In genomic region chr2:4895598-4895997, GRCm38 (mm10) we compare ENCODE assay signal across 20 mouse cellular contexts. TPM values are rescaled to one million over a fixed set of nuclear protein-coding genes. Genes with fewer than 3 reads are reported as not detected.
A peak's percentile ranks its signal among the peaks of the same experiment; 100 is the strongest.
DNase-seq lines count a peak whose midpoint lies in the region; ATAC-seq and TF ChIP-seq lines count a peak whose summit lies in the region.
"Had no signal": no experiment of that assay in that cellular context is flagged by ENCODE, and none has a peak within 500 bp of the region (broad histone marks: within the 10 kb centered on the region; RNA-seq: fewer than 3 reads in every experiment).

No protein-coding gene starts in this region.

- H3K9ac ChIP-seq in liver, adult 2 months (ENCODE audit: low read depth, low read length): peak overlapping the region; percentile 22; the same call in 1 of the 2 replicates
- H3K9ac ChIP-seq in liver, embryonic 11.5 days (ENCODE audit: low read depth, low read length): no peak overlapping the region
- H3K9ac ChIP-seq in midbrain, embryonic 15.5 days: no peak overlapping the region
- H3K9ac ChIP-seq in midbrain, embryonic 13.5 days (replicated peaks): no peak overlapping the region
- H3K9ac ChIP-seq: embryonic facial prominence, embryonic 13.5 days; embryonic facial prominence, embryonic 15.5 days; forebrain, embryonic 13.5 days; forebrain, embryonic 15.5 days; forebrain, postnatal 0 days had no signal

- H3K36me3 ChIP-seq in liver, adult 2 months (ENCODE audit: control insufficient read depth, insufficient read depth, low read length): peaks cover 35% of the 10 kb centered on the region
- peaks cover 63% of the 10 kb centered on the region for H3K36me3 ChIP-seq in liver, embryonic 11.5 days (ENCODE audit: control insufficient read depth, insufficient read depth, low read length)
- peaks cover 38% of the 10 kb centered on the region for H3K36me3 ChIP-seq in midbrain, embryonic 15.5 days (replicated peaks)
- peaks cover 81% of the 10 kb centered on the region for H3K36me3 ChIP-seq in midbrain, embryonic 13.5 days

- H3K27ac ChIP-seq in liver, adult 2 months (replicated peaks; ENCODE audit: insufficient read depth, low read depth, low read length): peak overlapping the region; percentile 98
- H3K27ac ChIP-seq in liver, embryonic 11.5 days (ENCODE audit: low read depth, low read length): no peak overlapping the region
- no peak overlapping the region for H3K27ac ChIP-seq in midbrain, embryonic 15.5 days
- no peak overlapping the region for H3K27ac ChIP-seq in midbrain, embryonic 13.5 days
- H3K27ac ChIP-seq: embryonic facial prominence, embryonic 13.5 days; embryonic facial prominence, embryonic 15.5 days; forebrain, embryonic 13.5 days; forebrain, embryonic 15.5 days had no signal

- H3K27me3 ChIP-seq in liver, adult 2 months (ENCODE audit: control insufficient read depth, insufficient read depth, low read length): no peaks in the 10 kb centered on the region
- H3K27me3 ChIP-seq in liver, embryonic 11.5 days (replicated peaks; ENCODE audit: control insufficient read depth, insufficient read depth, low read length): no peaks in the 10 kb centered on the region
- H3K27me3 ChIP-seq in midbrain, embryonic 15.5 days (replicated peaks): no peaks in the 10 kb centered on the region
- no peaks in the 10 kb centered on the region for H3K27me3 ChIP-seq in midbrain, embryonic 13.5 days
- H3K27me3 ChIP-seq: embryonic facial prominence, embryonic 13.5 days; embryonic facial prominence, embryonic 15.5 days; forebrain, embryonic 13.5 days; forebrain, embryonic 15.5 days had no signal

- no peaks in the 10 kb centered on the region for H3K79me2 ChIP-seq in liver, adult 2 months (ENCODE audit: control insufficient read depth, insufficient read depth, low read length)

- 31% methylated on average over 2 of the region's 2 CpGs for WGBS in liver, adult 2 months
- WGBS in liver, embryonic 11.5 days: 85% methylated on average over 2 of the region's 2 CpGs
- 85% methylated on average over 2 of the region's 2 CpGs for WGBS in midbrain, embryonic 15.5 days
- 91% methylated on average over 2 of the region's 2 CpGs for WGBS in midbrain, embryonic 13.5 days

- peak; percentile 66 for DNase-seq in liver, adult 2 months (ENCODE audit: extremely low read depth, low read depth, low spot score)
- no peak for DNase-seq in liver, embryonic 11.5 days (ENCODE audit: low spot score)
- no peak for DNase-seq in spleen, adult 12 weeks (ENCODE audit: low spot score)
- DNase-seq: adrenal gland, adult 2 months; adrenal gland, postnatal 10 days; adrenal gland, postnatal 25 days; cerebellum, adult 11 months; cerebellum, adult 8-10 months; cerebellum, adult 9-11 months; cerebellum, postnatal 14 days; embryo, embryonic 11 days; forebrain, postnatal 0 days had no signal

- ATAC-seq in liver, embryonic 11.5 days (replicated peaks; ENCODE audit: low FRiP score): no peak
- ATAC-seq in midbrain, embryonic 15.5 days (replicated peaks): 0 out of 2 replicates have a peak, but pooled peaks have one; percentile 14
- no peak for ATAC-seq in midbrain, embryonic 13.5 days
- ATAC-seq: forebrain, embryonic 13.5 days; forebrain, embryonic 15.5 days; forebrain, postnatal 0 days had no signal

- H3K9me3 ChIP-seq in liver, embryonic 11.5 days (ENCODE audit: control insufficient read depth, low read length): no peaks in the 10 kb centered on the region
- H3K9me3 ChIP-seq in midbrain, embryonic 15.5 days: no peaks in the 10 kb centered on the region
- no peaks in the 10 kb centered on the region for H3K9me3 ChIP-seq in midbrain, embryonic 13.5 days
- H3K9me3 ChIP-seq: embryonic facial prominence, embryonic 13.5 days; embryonic facial prominence, embryonic 15.5 days; forebrain, embryonic 13.5 days; forebrain, embryonic 15.5 days had no signal

- TF ChIP-seq POLR2A in liver, adult 2 months (IDR thresholded peaks at IDR 0.05; ENCODE audit: extremely low read depth, insufficient read depth, low read length): no peak

- TF ChIP-seq CTCF in liver, adult 2 months (IDR thresholded peaks at IDR 0.05; ENCODE audit: low read depth, low read length): no peak

- no peak overlapping the region for H3K4me3 ChIP-seq in liver, adult 2 months (ENCODE audit: insufficient read depth, low read depth, low read length)
- no peak overlapping the region for H3K4me3 ChIP-seq in liver, embryonic 11.5 days (ENCODE audit: low read depth, low read length)
- H3K4me3 ChIP-seq in midbrain, embryonic 15.5 days: no peak overlapping the region
- H3K4me3 ChIP-seq in midbrain, embryonic 13.5 days (replicated peaks): no peak overlapping the region
- H3K4me3 ChIP-seq: embryonic facial prominence, embryonic 13.5 days; embryonic facial prominence, embryonic 15.5 days; erythroblast, embryonic 14.5 days; forebrain, embryonic 13.5 days; forebrain, embryonic 15.5 days had no signal

- H3K4me1 ChIP-seq in liver, adult 2 months (ENCODE audit: control insufficient read depth, insufficient read depth, low read length): peaks cover 13% of the 10 kb centered on the region
- H3K4me1 ChIP-seq in liver, embryonic 11.5 days (replicated peaks; ENCODE audit: control insufficient read depth, insufficient read depth, low read length): no peaks in the 10 kb centered on the region
- H3K4me1 ChIP-seq in midbrain, embryonic 15.5 days: no peaks in the 10 kb centered on the region
- no peaks in the 10 kb centered on the region for H3K4me1 ChIP-seq in midbrain, embryonic 13.5 days (replicated peaks)
- H3K4me1 ChIP-seq: embryonic facial prominence, embryonic 13.5 days; embryonic facial prominence, embryonic 15.5 days; forebrain, embryonic 13.5 days; forebrain, embryonic 15.5 days had no signal

- H3K4me2 ChIP-seq in liver, embryonic 11.5 days: no peak overlapping the region
- H3K4me2 ChIP-seq in midbrain, embryonic 15.5 days: no peak overlapping the region
- H3K4me2 ChIP-seq in midbrain, embryonic 13.5 days (replicated peaks): no peak overlapping the region
- H3K4me2 ChIP-seq: embryonic facial prominence, embryonic 13.5 days; embryonic facial prominence, embryonic 15.5 days; forebrain, embryonic 13.5 days; forebrain, embryonic 15.5 days had no signal

RNA-seq across cellular contexts. Expression of gene Sephs1, which starts 14.2 kb away (rescaled TPM):
- total RNA-seq in liver, adult 2 months (2014; rRNA removed): 16.2 and 17.2 TPM in 2 replicates
- polyA plus RNA-seq in liver, adult 2 months (2012; rRNA removed): 12.6 and 13.8 TPM in 2 replicates
- polyA plus RNA-seq in liver, embryonic 11.5 days (2014; fragmentation: Nextera tagmentation; extraction: Ambion mirVana): 65.3 and 71.2 TPM in 2 replicates
- polyA plus RNA-seq in midbrain, embryonic 15.5 days (2015; fragmentation: Nextera tagmentation; extraction: Ambion mirVana): 54.4 and 57.2 TPM in 2 replicates
- polyA plus RNA-seq in midbrain, embryonic 13.5 days (2015; fragmentation: Nextera tagmentation; extraction: Ambion mirVana): 77.8 and 78.4 TPM in 2 replicates

RNA-seq across cellular contexts. Expression of gene Phyh, which starts 23.2 kb away (rescaled TPM):
- total RNA-seq in liver, adult 2 months (2014; rRNA removed): 1,236 and 1,280 TPM in 2 replicates
- polyA plus RNA-seq in liver, adult 2 months (2012; rRNA removed): 856 and 1,051 TPM in 2 replicates
- polyA plus RNA-seq in liver, embryonic 11.5 days (2014; fragmentation: Nextera tagmentation; extraction: Ambion mirVana): 42.1 and 45.1 TPM in 2 replicates
- 70.2 and 71.6 TPM in 2 replicates for polyA plus RNA-seq in midbrain, embryonic 15.5 days (2015; fragmentation: Nextera tagmentation; extraction: Ambion mirVana)
- polyA plus RNA-seq in midbrain, embryonic 13.5 days (2015; fragmentation: Nextera tagmentation; extraction: Ambion mirVana): 47.4 and 51.2 TPM in 2 replicates
- total RNA-seq: MEL had no signal

Comparison
In these comparisons a context has a peak if more than half of its experiments do, and no peak if none do; other contexts are left out.
1. RNA of gene Phyh, which starts 23.2 kb away (polyA plus RNA-seq): 856 to 1,051 TPM in liver, adult 2 months; 70.2 to 71.6 TPM in midbrain, embryonic 15.5 days, 47.4 to 51.2 TPM in midbrain, embryonic 13.5 days and 42.1 to 45.1 TPM in liver, embryonic 11.5 days; every median in the first group is over 10 times any median in the second.